In genomic region chr2:91078314-91079025, GRCm38 (mm10) we compare ENCODE assay signal across 8 mouse cellular contexts. TPM values are rescaled to one million over a fixed set of nuclear protein-coding genes. Genes with fewer than 3 reads are reported as not detected.
DNase-seq lines count a peak whose midpoint lies in the region; ATAC-seq and TF ChIP-seq lines count a peak whose summit lies in the region.

No protein-coding gene starts in this region.

- 1% methylated on average over 34 of the region's 36 CpGs for WGBS in heart, embryonic 10.5 days
- WGBS in limb, embryonic 11.5 days = 0% methylated on average over 18 of the region's 36 CpGs
- 1% methylated on average over 35 of the region's 36 CpGs for WGBS in neural tube, embryonic 11.5 days

- peak overlapping the region; percentile 67 for H3K9ac ChIP-seq in limb, embryonic 11.5 days (ENCODE audit: low read length)
- peak overlapping the region; percentile 67 for H3K9ac ChIP-seq in neural tube, embryonic 11.5 days (ENCODE audit: low read length)

- no peak for DNase-seq in heart, embryonic 10.5 days (ENCODE audit: low spot score)
- no peak for DNase-seq in heart, postnatal 36 days
- DNase-seq in CD4-positive, CD25-positive, alpha-beta regulatory T cell, adult 2 months (ENCODE audit: low read depth, low spot score) = peak; percentile 65
- DNase-seq in limb, embryonic 11.5 days (ENCODE audit: low spot score) = peak; percentile 40
- DNase-seq in neural tube, embryonic 11.5 days (ENCODE audit: low spot score) = peak; percentile 50
- DNase-seq in urinary bladder, adult 18-20 months (ENCODE audit: low spot score in 2 of 2) = no peak
- no peak for DNase-seq in layer of hippocampus, adult 9-11 months

- no peaks in the 10 kb centered on the region for H3K36me3 ChIP-seq in heart, embryonic 10.5 days
- H3K36me3 ChIP-seq in limb, embryonic 11.5 days (ENCODE audit: control insufficient read depth, insufficient read depth, low read length) = no peaks in the 10 kb centered on the region
- H3K36me3 ChIP-seq in neural tube, embryonic 11.5 days (ENCODE audit: control insufficient read depth, insufficient read depth, low read length) = no peaks in the 10 kb centered on the region

- peak overlapping the region; percentile 89 for H3K4me2 ChIP-seq in limb, embryonic 11.5 days (ENCODE audit: low read depth, severe bottlenecking)
- H3K4me2 ChIP-seq in neural tube, embryonic 11.5 days (ENCODE audit: low read depth) = peak overlapping the region; percentile 79

- H3K4me3 ChIP-seq in heart, embryonic 10.5 days = peak overlapping the region; percentile 73
- H3K4me3 ChIP-seq in embryonic fibroblast, embryonic 13.5 days (ENCODE audit: insufficient read depth, low read length) = peak overlapping the region; percentile 25
- peak overlapping the region; percentile 42 for H3K4me3 ChIP-seq in limb, embryonic 11.5 days (ENCODE audit: low read depth, low read length)
- peak overlapping the region; percentile 43 for H3K4me3 ChIP-seq in neural tube, embryonic 11.5 days (ENCODE audit: low read depth, low read length)

- intact Hi-C loops in heart, postnatal 36 days (cut with DNase I) = no loop called here

- peaks cover 37% of the 10 kb centered on the region for H3K4me1 ChIP-seq in heart, embryonic 10.5 days
- H3K4me1 ChIP-seq in embryonic fibroblast, embryonic 13.5 days (ENCODE audit: control insufficient read depth, insufficient read depth, low read length) = no peaks in the 10 kb centered on the region
- no peaks in the 10 kb centered on the region for H3K4me1 ChIP-seq in limb, embryonic 11.5 days (ENCODE audit: control insufficient read depth, insufficient read depth, low read length)
- H3K4me1 ChIP-seq in neural tube, embryonic 11.5 days (ENCODE audit: control insufficient read depth, insufficient read depth, low read length) = no peaks in the 10 kb centered on the region

- no peak for TF ChIP-seq POLR2A in embryonic fibroblast, embryonic 13.5 days (IDR thresholded peaks at IDR 0.05; ENCODE audit: low read depth, low read length)

- no peaks in the 10 kb centered on the region for H3K9me3 ChIP-seq in heart, embryonic 10.5 days
- no peaks in the 10 kb centered on the region for H3K9me3 ChIP-seq in limb, embryonic 11.5 days (ENCODE audit: control insufficient read depth, low read length)
- no peaks in the 10 kb centered on the region for H3K9me3 ChIP-seq in neural tube, embryonic 11.5 days (ENCODE audit: control insufficient read depth, low read length)

- peak overlapping the region; percentile 89 for H3K27ac ChIP-seq in heart, embryonic 10.5 days
- H3K27ac ChIP-seq in embryonic fibroblast, embryonic 13.5 days (ENCODE audit: insufficient read depth, low read length) = no peak overlapping the region
- H3K27ac ChIP-seq in limb, embryonic 11.5 days (replicated peaks; ENCODE audit: low read depth, low read length) = no peak overlapping the region
- peak overlapping the region; percentile 49; the same call in 1 of the 2 replicates for H3K27ac ChIP-seq in neural tube, embryonic 11.5 days (ENCODE audit: low read depth, low read length)

- TF ChIP-seq CTCF in embryonic fibroblast, embryonic 13.5 days (IDR thresholded peaks at IDR 0.05; ENCODE audit: borderline replicate concordance, insufficient read depth, low read length) = no peak

- H3K27me3 ChIP-seq in heart, embryonic 10.5 days (ENCODE audit: insufficient read depth, poor library complexity, severe bottlenecking) = no peaks in the 10 kb centered on the region
- no peaks in the 10 kb centered on the region for H3K27me3 ChIP-seq in limb, embryonic 11.5 days (ENCODE audit: control insufficient read depth, insufficient read depth, low read length)
- no peaks in the 10 kb centered on the region for H3K27me3 ChIP-seq in neural tube, embryonic 11.5 days (ENCODE audit: control insufficient read depth, insufficient read depth, low read length)

- ATAC-seq in limb, embryonic 11.5 days (ENCODE audit: insufficient number of reproducible peaks, low FRiP score, low TSS enrichment, low read depth) = peak; percentile 41; the same call in 1 of the 2 replicates
- peak; percentile 79 for ATAC-seq in neural tube, embryonic 11.5 days (ENCODE audit: insufficient read depth, low FRiP score, low TSS enrichment)

RNA-seq across cellular contexts. Expression of gene Spi1, which starts 3.7 kb away (rescaled TPM):
- polyA plus RNA-seq in heart, embryonic 10.5 days (2016; fragmentation: Nextera tagmentation; extraction: Ambion mirVana) = 0.99 and 4.1 TPM in 2 replicates
- total RNA-seq in heart, postnatal 36 days (2021) = 1 to 10 TPM; 4.2 to 6.2 TPM
- polyA plus RNA-seq in embryonic fibroblast, embryonic 13.5 days (2011; ENCODE audit: insufficient read length, low read depth, missing spikeins) = 0.79 TPM in 1 of 2 replicates, not detected in the other
- 1.9 and 2.4 TPM in 2 replicates for polyA plus RNA-seq in limb, embryonic 11.5 days (2014; fragmentation: Nextera tagmentation; extraction: Ambion mirVana)
- 2.8 and 4.2 TPM in 2 replicates for polyA plus RNA-seq in neural tube, embryonic 11.5 days (2014; fragmentation: Nextera tagmentation; extraction: Ambion mirVana)

RNA-seq across cellular contexts. Expression of gene Slc39a13, which starts 8.3 kb away (rescaled TPM):
- 32.6 and 37.5 TPM in 2 replicates for polyA plus RNA-seq in heart, embryonic 10.5 days (2016; fragmentation: Nextera tagmentation; extraction: Ambion mirVana)
- total RNA-seq in heart, postnatal 36 days (2021) = 10 to 100 TPM; 21.7 to 24.2 TPM
- polyA plus RNA-seq in embryonic fibroblast, embryonic 13.5 days (2011; ENCODE audit: insufficient read length, low read depth, missing spikeins) = 93.5 and 104 TPM in 2 replicates
- polyA plus RNA-seq in limb, embryonic 11.5 days (2014; fragmentation: Nextera tagmentation; extraction: Ambion mirVana) = 27.1 and 29.8 TPM in 2 replicates
- polyA plus RNA-seq in neural tube, embryonic 11.5 days (2014; fragmentation: Nextera tagmentation; extraction: Ambion mirVana) = 21.9 and 27.6 TPM in 2 replicates

RNA-seq across cellular contexts. Expression of gene Psmc3, which starts 24.7 kb away (rescaled TPM):
- polyA plus RNA-seq in heart, embryonic 10.5 days (2016; fragmentation: Nextera tagmentation; extraction: Ambion mirVana) = 315 and 334 TPM in 2 replicates
- 100 to 1,000 TPM; 211 to 237 TPM for total RNA-seq in heart, postnatal 36 days (2021)
- 309 and 331 TPM in 2 replicates for polyA plus RNA-seq in embryonic fibroblast, embryonic 13.5 days (2011; ENCODE audit: insufficient read length, low read depth, missing spikeins)
- polyA plus RNA-seq in limb, embryonic 11.5 days (2014; fragmentation: Nextera tagmentation; extraction: Ambion mirVana) = 433 and 440 TPM in 2 replicates
- 387 and 389 TPM in 2 replicates for polyA plus RNA-seq in neural tube, embryonic 11.5 days (2014; fragmentation: Nextera tagmentation; extraction: Ambion mirVana)

RNA-seq across cellular contexts. Expression of gene Mybpc3, which starts 39.5 kb away (rescaled TPM):
- 450 and 1,030 TPM in 2 replicates for polyA plus RNA-seq in heart, embryonic 10.5 days (2016; fragmentation: Nextera tagmentation; extraction: Ambion mirVana)
- total RNA-seq in heart, postnatal 36 days (2021) = 1,000 to 10,000 TPM; 1,434 to 1,723 TPM
- not detected in 2 replicates for polyA plus RNA-seq in embryonic fibroblast, embryonic 13.5 days (2011; ENCODE audit: insufficient read length, low read depth, missing spikeins)
- 0.11 and 0.29 TPM in 2 replicates for polyA plus RNA-seq in limb, embryonic 11.5 days (2014; fragmentation: Nextera tagmentation; extraction: Ambion mirVana)
- 0.11 and 0.49 TPM in 2 replicates for polyA plus RNA-seq in neural tube, embryonic 11.5 days (2014; fragmentation: Nextera tagmentation; extraction: Ambion mirVana)

RNA-seq across cellular contexts. Expression of gene Rapsn, which starts 43.0 kb away (rescaled TPM):
- 6.6 and 13.8 TPM in 2 replicates for polyA plus RNA-seq in heart, embryonic 10.5 days (2016; fragmentation: Nextera tagmentation; extraction: Ambion mirVana)
- 10 to 100 TPM; 16.9 to 17.8 TPM for total RNA-seq in heart, postnatal 36 days (2021)
- not detected in 2 replicates for polyA plus RNA-seq in embryonic fibroblast, embryonic 13.5 days (2011; ENCODE audit: insufficient read length, low read depth, missing spikeins)
- polyA plus RNA-seq in limb, embryonic 11.5 days (2014; fragmentation: Nextera tagmentation; extraction: Ambion mirVana) = 2.7 and 4.4 TPM in 2 replicates
- polyA plus RNA-seq in neural tube, embryonic 11.5 days (2014; fragmentation: Nextera tagmentation; extraction: Ambion mirVana) = 3.7 and 5.5 TPM in 2 replicates

Comparison
In these comparisons a context has a peak if more than half of its experiments do, and no peak if none do; other contexts are left out.
1. DNase-seq: peak in CD4-positive, CD25-positive, alpha-beta regulatory T cell, adult 2 months (single experiment), limb, embryonic 11.5 days (single experiment) and neural tube, embryonic 11.5 days (single experiment); none in heart, embryonic 10.5 days (single experiment), heart, postnatal 36 days (0 of 2), urinary bladder, adult 18-20 months (0 of 2) and layer of hippocampus, adult 9-11 months (single experiment).
2. H3K27ac ChIP-seq: peak in heart, embryonic 10.5 days (single experiment) and neural tube, embryonic 11.5 days (single experiment); none in embryonic fibroblast, embryonic 13.5 days (single experiment) and limb, embryonic 11.5 days (single experiment).
3. Peak in every context shown above with its lines, with median percentiles within 50 percentile points of each other: H3K4me3 ChIP-seq.